Mouse (Mus musculus): ENCODE data around the gene Gm8882. TPM values are rescaled to one million over a fixed set of nuclear protein-coding genes. Genes with fewer than 3 reads are reported as not detected.
"Not testable (repeated sequence)": the region's sequence is repeated elsewhere in the genome, so short reads cannot be mapped to it uniquely, and the experiment has no call there.

Gene Gm8882
- not detected in 2 replicates for polyA plus RNA-seq (2014; fragmentation: Nextera tagmentation; extraction: Ambion mirVana)

- DNase-seq (ENCODE audit: low spot score); ATAC-seq (replicated peaks; ENCODE audit: insufficient number of reproducible peaks, low FRiP score, low TSS enrichment, low read depth); H3K36me3 ChIP-seq (replicated peaks; ENCODE audit: control insufficient read depth, insufficient read depth, low read depth, low read length); H3K4me1 ChIP-seq (ENCODE audit: control insufficient read depth, insufficient read depth, low read length); H3K9me3 ChIP-seq (replicated peaks; ENCODE audit: control insufficient read depth, low read length); H3K27ac ChIP-seq (replicated peaks; ENCODE audit: low read depth, low read length); H3K4me3 ChIP-seq (ENCODE audit: low read depth, low read length); H3K27me3 ChIP-seq (ENCODE audit: control insufficient read depth, insufficient read depth, low read length); H3K4me2 ChIP-seq (ENCODE audit: low read depth, low read length); H3K9ac ChIP-seq (replicated peaks; ENCODE audit: low read length): not testable (repeated sequence)
- WGBS = 72% methylated on average over 1 of the region's 1 CpGs
Measured at GRCm38 (mm10) chr6:132364034-132364433, at the start of gene Gm8882. Gene Gm8882, minus strand, starts transcription at chr6:132364134.

GRCm38 (mm10) chr6:132314657-132315056, 49.3 kb downstream of the Gm8882 start, which contains the start of gene Prpmp5:
Gene Prpmp5, minus strand, starts transcription at chr6:132314757.
- not testable (repeated sequence) for ATAC-seq (replicated peaks; ENCODE audit: insufficient number of reproducible peaks, low FRiP score, low TSS enrichment, low read depth); H3K4me3 ChIP-seq (ENCODE audit: low read depth, low read length); DNase-seq (ENCODE audit: low spot score); H3K9me3 ChIP-seq (replicated peaks; ENCODE audit: control insufficient read depth, low read length); H3K4me2 ChIP-seq (ENCODE audit: low read depth, low read length); H3K36me3 ChIP-seq (replicated peaks; ENCODE audit: control insufficient read depth, insufficient read depth, low read depth, low read length); H3K27ac ChIP-seq (replicated peaks; ENCODE audit: low read depth, low read length); H3K9ac ChIP-seq (replicated peaks; ENCODE audit: low read length); H3K27me3 ChIP-seq (ENCODE audit: control insufficient read depth, insufficient read depth, low read length); H3K4me1 ChIP-seq (ENCODE audit: control insufficient read depth, insufficient read depth, low read length)

Other genes starting within 250 kb of the Gm8882 start
- gene Prb1, start 153.6 kb downstream of the Gm8882 start, polyA plus RNA-seq (2014; fragmentation: Nextera tagmentation; extraction: Ambion mirVana) = not detected in 2 replicates
- gene Prpmp5, start 49.4 kb downstream of the Gm8882 start, polyA plus RNA-seq (2014; fragmentation: Nextera tagmentation; extraction: Ambion mirVana) = not detected in 2 replicates
- gene Prh1, start 205.7 kb upstream of the Gm8882 start, polyA plus RNA-seq (2014; fragmentation: Nextera tagmentation; extraction: Ambion mirVana) = not detected in 2 replicates
- not detected in 2 replicates for gene Prp2, start 231.8 kb upstream of the Gm8882 start, polyA plus RNA-seq (2014; fragmentation: Nextera tagmentation; extraction: Ambion mirVana)

Data from embryonic facial prominence, embryonic 11.5 days (tissue).